Mouse (Mus musculus): ENCODE results near the gene Slc4a1.

DNA sequence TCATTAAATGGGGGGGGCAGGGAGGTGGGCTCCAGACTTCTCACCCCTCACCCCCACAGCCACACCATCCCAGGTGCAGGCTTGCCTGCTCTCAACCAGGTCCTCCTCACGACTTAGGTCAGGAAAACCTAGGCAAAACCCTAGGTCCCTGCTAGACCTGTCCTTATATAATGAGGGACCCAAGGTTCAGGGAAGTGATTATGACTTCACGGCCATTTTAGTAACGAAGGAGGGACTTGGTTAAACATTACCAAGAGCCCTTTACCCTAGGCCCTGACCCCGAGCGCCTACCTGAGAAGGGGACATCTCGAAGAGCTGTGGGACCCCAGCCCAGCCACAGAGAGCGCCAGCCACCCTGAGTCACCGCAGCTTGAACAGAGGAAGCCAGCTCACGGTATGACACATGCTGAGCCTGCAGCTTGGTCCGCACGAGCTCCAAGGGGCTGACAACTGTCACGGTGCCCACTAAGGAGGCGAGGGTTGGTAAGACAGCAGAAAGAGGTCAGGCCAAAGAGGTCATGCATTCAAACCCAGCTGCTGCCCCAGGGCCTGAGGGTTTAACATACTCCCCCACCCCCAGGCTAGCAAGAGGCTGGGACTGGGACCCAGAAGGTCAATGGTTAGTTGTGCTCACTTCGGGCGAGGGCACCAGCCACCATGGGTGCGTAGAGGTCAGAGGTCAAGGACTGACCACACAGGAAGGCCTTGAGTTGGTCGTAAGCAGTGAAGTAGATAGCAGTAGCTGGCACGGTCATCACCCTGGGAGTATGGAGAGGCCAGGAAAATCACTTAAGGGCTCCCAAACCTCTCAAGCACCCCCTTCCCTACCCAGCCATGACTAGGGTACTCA, 38.4 kb upstream of the Slc4a1 start:
- TF ChIP-seq CTCF (IDR thresholded peaks at IDR 0.05; ENCODE audit: low read depth, low read length) (no peak), POLR2A (IDR thresholded peaks at IDR 0.05; ENCODE audit: insufficient read depth, low read length) (no peak), EP300 (IDR thresholded peaks at IDR 0.05; ENCODE audit: insufficient read depth, low read depth, low read length) (no peak)

Measured in ES-Bruce4 (cell line).